Mouse (Mus musculus): Measurements from ENCODE around the gene Olfr329-ps. TPM values are rescaled to one million over a fixed set of nuclear protein-coding genes. Genes with fewer than 3 reads are reported as not detected.

Olfr329-ps gene
- not detected in 2 replicates for polyA plus RNA-seq (2012; rRNA removed; ENCODE audit: low replicate concordance)

DNA sequence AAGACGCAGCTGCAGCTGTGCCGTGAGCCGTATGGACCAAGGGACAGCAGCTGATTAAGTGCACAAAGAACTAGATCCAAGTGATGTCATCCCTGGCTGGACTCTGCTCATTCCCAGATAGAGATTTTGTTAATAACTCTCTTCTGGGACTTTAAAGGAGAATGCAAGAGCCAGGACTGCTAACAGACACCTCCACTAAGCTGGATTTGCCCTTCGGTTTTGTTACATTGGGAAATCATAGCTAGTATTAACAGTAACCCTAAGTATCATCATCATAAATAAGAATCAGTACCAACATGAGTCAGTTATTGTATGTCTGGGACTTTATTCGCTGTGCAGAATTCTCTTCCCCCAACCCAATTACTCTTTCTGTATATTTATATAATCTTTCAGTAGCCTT is at the start of gene Olfr329-ps:
Olfr329-ps (minus strand) TSS at position 101 of the 400 bp plus-strand sequence.

DNA sequence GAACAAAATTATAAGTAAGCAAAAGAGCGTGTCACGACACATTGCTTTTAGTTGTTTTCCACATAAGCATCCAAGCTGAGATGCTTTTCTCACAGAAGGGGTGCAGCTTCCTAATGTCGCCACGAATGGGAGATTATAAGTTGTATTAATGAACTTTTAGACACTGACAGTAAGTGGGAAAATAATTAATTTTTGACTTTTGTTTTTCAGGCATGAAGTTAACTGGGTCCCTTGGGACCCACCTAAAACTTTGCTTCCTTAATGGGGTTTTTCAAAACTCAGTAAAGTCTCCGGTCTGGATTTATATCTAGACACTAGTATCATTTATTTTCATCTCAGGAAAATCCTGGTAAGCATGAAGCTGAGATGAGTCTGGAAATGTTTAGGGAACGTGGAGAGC is 48.6 kb upstream of the Olfr329-ps start, which contains the start of gene Olfr324:
Olfr324 (plus strand) TSS at position 301 of the 400 bp plus-strand sequence.

DNA sequence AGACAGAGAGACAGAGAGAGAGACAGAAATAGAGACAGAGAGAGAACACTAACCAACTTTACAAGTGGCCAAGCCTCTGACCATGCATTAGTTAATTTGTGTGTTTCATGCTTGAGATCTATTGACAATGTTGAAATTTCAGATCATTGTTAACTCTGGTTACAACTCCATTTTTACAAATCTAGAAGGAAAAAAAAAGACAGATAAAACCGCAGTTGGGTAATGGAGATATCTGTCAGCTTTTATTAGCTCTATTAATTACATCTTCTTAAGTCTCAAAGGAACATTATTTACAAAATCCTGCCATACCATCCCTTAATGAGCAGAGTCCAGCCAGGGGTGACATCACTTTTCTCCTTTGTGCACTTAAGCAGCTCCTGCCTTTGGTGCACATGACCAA is 31.2 kb upstream of the Olfr329-ps start, which contains the start of gene Olfr325:
Olfr325 (plus strand) TSS at position 301 of the 400 bp plus-strand sequence.

DNA sequence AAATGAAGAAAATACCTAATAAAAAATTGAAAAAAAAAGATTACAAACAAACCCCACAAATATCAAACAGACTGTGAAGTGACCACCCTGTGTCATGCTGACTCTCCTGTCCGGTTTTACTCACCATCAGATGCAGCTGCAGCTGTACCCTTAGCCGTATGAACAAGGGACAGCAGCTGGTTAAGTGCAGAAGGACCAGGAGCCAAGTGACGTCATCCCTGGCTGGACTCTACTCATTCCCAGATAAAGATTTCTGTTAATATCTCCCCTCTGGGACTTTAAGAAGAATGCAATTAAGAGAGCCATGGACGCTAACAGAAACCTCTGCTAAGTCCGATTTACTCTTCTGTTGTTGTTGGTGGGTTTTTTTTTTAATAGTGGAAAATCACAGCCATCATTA is 24.2 kb upstream of the Olfr329-ps start, which contains the start of gene Olfr224:
Olfr224 (minus strand) TSS at position 149 of the 400 bp plus-strand sequence.

DNA sequence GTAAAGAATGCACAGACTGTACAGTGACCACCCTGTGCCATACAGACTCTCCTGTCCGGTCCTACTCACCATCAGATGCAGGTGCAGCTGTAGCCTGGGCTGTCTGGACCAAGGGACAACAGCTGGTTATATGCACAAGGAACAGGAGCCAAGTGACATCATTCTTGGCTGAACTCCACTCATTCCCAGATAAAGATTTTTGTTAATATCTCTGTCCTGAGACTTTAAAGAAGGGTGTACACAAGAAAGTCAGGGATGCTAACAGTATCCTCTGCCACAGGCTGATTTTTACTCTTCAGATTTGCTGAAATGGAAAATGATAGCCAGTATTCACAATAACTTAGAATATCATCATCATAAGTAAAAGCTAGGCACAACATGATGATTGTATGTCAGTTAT is 9.3 kb upstream of the Olfr329-ps start, which contains the start of gene Olfr328:
Olfr328 (minus strand) TSS at position 101 of the 400 bp plus-strand sequence.

DNA sequence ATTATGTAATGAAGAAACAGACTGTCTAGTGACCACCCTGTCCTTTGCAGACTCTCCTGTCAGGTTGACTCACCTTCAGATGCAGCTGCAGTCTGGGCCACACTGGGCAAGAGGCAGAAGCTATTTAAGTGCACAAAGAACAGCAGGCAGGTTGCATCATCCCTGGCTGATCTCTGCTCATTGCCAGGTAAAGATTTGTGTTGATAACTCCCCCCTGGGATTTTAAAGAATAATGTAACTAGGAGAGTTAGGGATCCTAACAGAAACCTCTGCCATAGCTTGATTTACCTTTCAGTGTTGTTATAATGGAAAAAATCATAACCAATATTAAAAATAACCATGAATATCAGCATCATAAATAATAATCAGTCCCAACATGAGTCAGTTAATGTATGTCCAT is 11.5 kb downstream of the Olfr329-ps start, which contains the start of gene Olfr330:
Olfr330 (minus strand) TSS at position 101 of the 400 bp plus-strand sequence.

DNA sequence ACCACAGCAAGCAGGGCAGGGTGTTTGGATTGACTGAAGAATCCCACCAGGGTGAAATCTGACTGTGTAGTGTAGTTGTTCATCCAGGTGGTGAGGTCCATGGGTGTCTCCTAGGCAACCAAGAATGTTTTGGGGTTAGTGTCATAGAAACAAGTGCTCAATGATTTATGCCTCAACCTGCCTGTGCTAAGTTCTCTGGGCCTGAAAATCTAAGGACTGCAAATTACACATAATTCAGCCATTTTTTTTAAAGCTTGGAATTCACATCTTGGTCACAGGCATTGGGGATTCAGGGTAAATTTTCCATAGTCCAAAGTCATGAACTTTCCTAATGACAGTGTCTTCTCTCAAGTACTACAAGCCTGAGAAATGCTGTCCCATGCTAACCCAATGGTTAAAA is 43.8 kb downstream of the Olfr329-ps start, which contains the start of gene Olfr331:
Olfr331 (minus strand) TSS at position 101 of the 400 bp plus-strand sequence.

DNA sequence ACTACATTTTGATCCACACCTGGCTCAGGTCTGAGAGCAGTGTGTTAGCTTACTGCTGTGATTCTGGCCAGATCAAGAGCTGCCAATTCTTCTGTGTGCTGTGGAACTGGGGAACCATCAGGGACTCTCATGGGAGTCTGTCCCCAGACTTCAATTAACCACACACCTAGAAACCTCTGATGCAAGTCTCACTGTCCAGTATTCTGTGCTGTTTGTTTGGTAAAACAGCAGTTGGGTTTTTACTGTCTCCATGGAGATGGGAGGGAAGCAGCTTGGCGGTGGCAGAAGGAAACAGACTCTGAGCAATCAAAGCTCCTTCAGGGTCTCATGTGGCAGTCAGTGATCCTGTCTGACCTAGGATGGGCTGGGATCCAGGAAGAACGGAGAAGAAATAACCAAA is 53.8 kb downstream of the Olfr329-ps start, which contains the start of gene Olfr332:
Olfr332 (minus strand) TSS at position 101 of the 400 bp plus-strand sequence.

Other genes starting within 250 kb of the Olfr329-ps start
- gene Zfp692, start 239.4 kb downstream of the Olfr329-ps start, polyA plus RNA-seq (2012; rRNA removed; ENCODE audit: low replicate concordance) = 16.8 and 30.1 TPM in 2 replicates
- gene Zfp672, start 216.1 kb downstream of the Olfr329-ps start, polyA plus RNA-seq (2012; rRNA removed; ENCODE audit: low replicate concordance) = 15.2 and 25.8 TPM in 2 replicates
- gene Sh3bp5l, start 215.7 kb downstream of the Olfr329-ps start, polyA plus RNA-seq (2012; rRNA removed; ENCODE audit: low replicate concordance) = 24.8 and 27.7 TPM in 2 replicates
- gene Lypd8, start 167.4 kb downstream of the Olfr329-ps start, polyA plus RNA-seq (2012; rRNA removed; ENCODE audit: low replicate concordance) = 2,190 and 2,729 TPM in 2 replicates
- 0.90 TPM in 1 of 2 replicates, not detected in the other for gene 1810065E05Rik, start 125.3 kb downstream of the Olfr329-ps start, polyA plus RNA-seq (2012; rRNA removed; ENCODE audit: low replicate concordance)
- not detected in 2 replicates for gene Gm12253, start 113.9 kb downstream of the Olfr329-ps start, polyA plus RNA-seq (2012; rRNA removed; ENCODE audit: low replicate concordance)
- gene Lypd9, start 93.5 kb downstream of the Olfr329-ps start, polyA plus RNA-seq (2012; rRNA removed; ENCODE audit: low replicate concordance) = not detected in 2 replicates
- not detected in 2 replicates for gene Olfr30, start 84.2 kb downstream of the Olfr329-ps start, polyA plus RNA-seq (2012; rRNA removed; ENCODE audit: low replicate concordance)
- gene Olfr332, start 53.9 kb downstream of the Olfr329-ps start, polyA plus RNA-seq (2012; rRNA removed; ENCODE audit: low replicate concordance) = not detected in 2 replicates
- not detected in 2 replicates for gene Olfr331, start 43.9 kb downstream of the Olfr329-ps start, polyA plus RNA-seq (2012; rRNA removed; ENCODE audit: low replicate concordance)
- gene Olfr330, start 11.6 kb downstream of the Olfr329-ps start, polyA plus RNA-seq (2012; rRNA removed; ENCODE audit: low replicate concordance) = not detected in 2 replicates
- gene Olfr328, start 9.2 kb upstream of the Olfr329-ps start, polyA plus RNA-seq (2012; rRNA removed; ENCODE audit: low replicate concordance) = not detected in 2 replicates
- not detected in 2 replicates for gene Olfr224, start 24.1 kb upstream of the Olfr329-ps start, polyA plus RNA-seq (2012; rRNA removed; ENCODE audit: low replicate concordance)
- gene Olfr325, start 31.3 kb upstream of the Olfr329-ps start, polyA plus RNA-seq (2012; rRNA removed; ENCODE audit: low replicate concordance) = not detected in 2 replicates
- gene Olfr324, start 48.7 kb upstream of the Olfr329-ps start, polyA plus RNA-seq (2012; rRNA removed; ENCODE audit: low replicate concordance) = not detected in 2 replicates
- 22.8 and 126 TPM in 2 replicates for gene 2210407C18Rik, start 69.7 kb upstream of the Olfr329-ps start, polyA plus RNA-seq (2012; rRNA removed; ENCODE audit: low replicate concordance)
- 0.78 TPM in 1 of 2 replicates, not detected in the other for gene Olfr323, start 84.1 kb upstream of the Olfr329-ps start, polyA plus RNA-seq (2012; rRNA removed; ENCODE audit: low replicate concordance)
- gene Trim58, start 94.0 kb upstream of the Olfr329-ps start, polyA plus RNA-seq (2012; rRNA removed; ENCODE audit: low replicate concordance) = 0.06 TPM in 1 of 2 replicates, not detected in the other
- not detected in 2 replicates for gene Olfr322, start 112.4 kb upstream of the Olfr329-ps start, polyA plus RNA-seq (2012; rRNA removed; ENCODE audit: low replicate concordance)
- gene Olfr320, start 134.7 kb upstream of the Olfr329-ps start, polyA plus RNA-seq (2012; rRNA removed; ENCODE audit: low replicate concordance) = not detected in 2 replicates
- not detected in 2 replicates for gene Olfr319, start 152.7 kb upstream of the Olfr329-ps start, polyA plus RNA-seq (2012; rRNA removed; ENCODE audit: low replicate concordance)
- gene Olfr318, start 177.6 kb upstream of the Olfr329-ps start, polyA plus RNA-seq (2012; rRNA removed; ENCODE audit: low replicate concordance) = not detected in 2 replicates
- not detected in 2 replicates for gene Olfr317, start 192.8 kb upstream of the Olfr329-ps start, polyA plus RNA-seq (2012; rRNA removed; ENCODE audit: low replicate concordance)
- not detected in 2 replicates for gene Olfr316, start 206.3 kb upstream of the Olfr329-ps start, polyA plus RNA-seq (2012; rRNA removed; ENCODE audit: low replicate concordance)
- gene Olfr315, start 226.8 kb upstream of the Olfr329-ps start, polyA plus RNA-seq (2012; rRNA removed; ENCODE audit: low replicate concordance) = not detected in 2 replicates
- not detected in 2 replicates for gene Olfr314, start 236.5 kb upstream of the Olfr329-ps start, polyA plus RNA-seq (2012; rRNA removed; ENCODE audit: low replicate concordance)